Mouse (Mus musculus): ENCODE results near the gene Strbp. TPM values are rescaled to one million over a fixed set of nuclear protein-coding genes. Genes with fewer than 3 reads are reported as not detected.

Strbp gene
- total RNA-seq, 2 experiments from 2014 or later = 272 to 283 TPM

DNA sequence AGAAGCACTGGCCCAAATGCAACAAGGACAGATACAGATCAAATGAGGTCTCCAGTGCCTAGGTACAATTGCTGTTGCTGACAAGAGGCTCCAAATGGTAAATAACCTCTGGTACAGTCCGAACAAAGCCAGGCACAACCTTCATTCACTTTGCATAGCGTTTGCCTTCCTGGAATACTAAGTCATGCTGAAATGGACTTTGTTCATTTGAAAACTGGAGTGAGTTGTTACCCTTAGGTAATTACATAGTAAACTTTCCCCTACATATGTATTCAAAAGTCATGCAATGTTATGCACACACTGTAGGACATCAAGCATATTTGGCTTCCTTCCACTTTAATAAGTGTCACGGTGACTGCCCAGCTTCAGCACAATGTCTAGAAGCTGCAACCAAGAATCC, 5.2 kb upstream of the Strbp start:
- intact Hi-C loops (cut with DNase I) = no loop called here

DNA sequence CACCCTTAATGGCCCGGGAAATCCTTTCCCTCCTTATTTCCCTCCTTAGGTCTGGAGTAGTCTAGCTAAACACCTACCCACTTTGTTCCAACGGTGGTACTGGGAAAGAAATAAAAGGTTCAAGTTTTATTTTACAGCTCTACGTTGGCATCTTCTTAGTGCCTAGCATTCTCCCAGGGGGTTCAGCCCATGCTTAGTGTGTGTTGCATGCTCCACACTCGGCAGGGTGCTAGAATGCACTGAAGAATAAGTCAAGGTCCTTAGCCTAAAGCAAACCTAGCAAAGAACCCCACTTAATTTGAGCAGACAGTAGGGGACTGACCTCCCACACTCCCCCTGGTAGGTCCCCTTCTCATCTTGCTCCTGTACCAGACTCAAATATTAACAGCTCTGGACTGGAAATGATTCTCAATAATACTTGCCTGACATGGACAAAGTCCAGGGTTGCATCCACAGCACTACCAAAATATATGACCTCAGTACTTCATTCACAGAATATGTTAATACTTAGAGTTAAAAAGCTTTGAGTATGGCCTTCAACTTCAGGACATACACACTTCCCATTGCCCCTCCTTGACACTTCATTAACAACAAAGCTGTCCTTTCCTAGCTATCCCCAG, 592 bp upstream of the Strbp start:
- intact Hi-C loops (cut with DNase I) = no loop called here
- DNase-seq (ENCODE audit: low spot score in 2 of 2) = no peak

More for the DNA sequence above, 5.2 kb upstream of the Strbp start:
- DNase-seq (ENCODE audit: low spot score in 2 of 2) = no peak

DNA sequence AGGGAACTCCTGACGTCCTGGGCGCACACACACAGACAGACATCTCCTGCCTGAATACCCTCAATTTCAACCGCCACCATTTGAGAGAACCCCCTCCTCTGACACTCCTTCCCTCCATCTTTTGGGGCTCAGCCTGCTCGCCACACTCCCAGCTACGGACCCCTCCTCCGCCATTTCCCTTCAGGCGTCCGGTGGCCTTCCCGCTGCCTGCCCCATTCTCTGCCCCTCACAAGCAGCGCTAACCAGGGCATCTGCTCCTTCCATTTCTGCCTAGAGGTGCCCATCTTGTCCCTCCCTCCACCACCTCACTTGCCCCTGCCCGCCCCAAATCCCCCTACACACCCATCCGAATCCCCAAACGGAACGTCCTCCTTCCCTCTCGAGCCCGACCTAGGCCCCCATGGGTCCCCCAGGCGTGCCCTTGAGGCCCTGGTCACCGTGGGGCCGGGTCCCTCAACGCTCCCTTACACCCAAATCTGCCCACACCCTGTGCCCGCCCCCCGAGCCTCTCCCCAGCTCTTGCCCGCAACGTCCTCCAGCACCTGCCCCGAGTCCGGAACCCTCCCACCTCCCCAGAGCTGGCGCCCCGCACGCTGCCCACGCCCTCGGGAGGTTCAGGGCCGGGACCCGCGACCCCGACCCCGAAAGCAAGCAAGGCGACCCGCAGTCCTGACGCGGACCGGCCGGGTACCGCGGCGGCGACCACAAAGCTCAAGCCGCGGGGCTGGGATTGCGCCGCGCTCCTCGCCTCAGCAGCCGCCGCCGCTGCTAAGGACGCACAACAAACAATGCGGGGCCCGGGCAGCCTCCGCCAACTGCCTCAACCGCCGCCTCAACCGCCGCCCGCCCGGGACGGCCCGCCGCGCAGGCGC, 1.1 kb downstream of the Strbp start:
- no peak for DNase-seq (ENCODE audit: low spot score in 2 of 2)
- intact Hi-C loops (cut with DNase I) = loop anchor here (2.0 kb wide), 1 partner anchor 68 kb away; no protein-coding TSS in a partner anchor

DNA sequence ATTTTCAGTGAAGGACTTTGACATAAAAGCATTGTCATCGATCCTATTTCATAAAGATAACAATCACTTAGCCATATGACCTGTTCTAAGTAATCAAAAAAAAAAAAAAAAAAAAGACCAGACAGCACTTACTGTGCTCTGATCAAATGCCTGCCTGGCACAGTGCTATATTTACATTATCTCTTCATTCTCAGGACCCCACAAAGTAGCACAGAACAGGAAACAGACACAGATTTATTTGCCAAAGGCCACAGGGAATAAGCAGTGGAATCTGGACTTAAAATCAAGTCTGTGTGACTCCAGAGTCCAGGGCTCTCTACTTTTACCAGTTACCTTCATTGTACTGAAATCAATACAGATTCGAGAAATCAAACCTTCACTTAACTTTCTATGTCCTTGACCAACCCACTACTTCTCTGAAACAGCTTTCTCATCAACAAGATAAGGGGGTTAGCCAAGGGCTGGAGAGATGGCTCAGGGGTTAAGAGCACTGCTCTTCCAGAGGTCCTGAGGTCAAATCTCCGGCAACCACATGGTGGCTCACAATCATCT, 14.5 kb downstream of the Strbp start:
- intact Hi-C loops (cut with DNase I) = no loop called here
- DNase-seq (ENCODE audit: low spot score in 2 of 2) = no peak

DNA sequence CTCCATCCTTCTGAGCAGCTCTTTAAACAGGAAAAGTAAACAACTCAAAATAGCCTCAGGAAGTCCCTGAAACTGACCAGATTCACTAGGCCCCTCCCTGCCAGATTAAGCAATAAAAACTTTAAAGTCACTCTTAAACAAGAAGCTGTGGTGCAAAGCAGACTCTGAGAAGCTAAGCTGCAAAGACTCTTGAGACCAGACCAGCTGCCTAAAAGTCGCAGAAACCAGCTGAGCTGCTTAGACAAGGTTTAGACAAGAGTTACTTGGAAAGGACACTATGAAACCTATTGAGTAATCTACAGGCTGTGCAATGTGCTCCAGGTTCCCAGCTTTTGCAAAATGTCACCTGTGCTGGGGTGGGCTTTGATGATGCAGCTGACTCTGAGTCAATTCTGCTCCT, 16.6 kb downstream of the Strbp start:
- no peak for DNase-seq (ENCODE audit: low spot score in 2 of 2)
- intact Hi-C loops (cut with DNase I) = no loop called here

DNA sequence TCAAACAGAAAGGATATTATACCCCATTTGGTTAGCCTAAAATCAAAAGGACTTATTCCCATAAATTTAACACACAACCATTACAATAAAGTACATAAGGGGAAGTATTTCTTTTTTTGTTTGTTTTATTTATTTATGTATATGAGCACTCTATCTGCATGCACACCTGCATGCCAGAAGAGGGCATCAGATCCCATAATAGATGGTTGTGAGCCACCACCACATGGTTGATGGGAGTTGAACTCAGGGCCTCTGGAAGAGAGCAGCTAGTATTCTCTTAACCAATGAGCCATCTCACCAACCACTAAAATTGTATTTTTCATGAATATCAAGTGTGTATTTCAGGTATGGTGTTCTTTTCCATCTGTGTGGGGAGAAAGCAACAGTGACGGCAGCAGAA, 18.8 kb downstream of the Strbp start:
- intact Hi-C loops (cut with DNase I) = no loop called here
- no peak for DNase-seq (ENCODE audit: low spot score in 2 of 2)

DNA sequence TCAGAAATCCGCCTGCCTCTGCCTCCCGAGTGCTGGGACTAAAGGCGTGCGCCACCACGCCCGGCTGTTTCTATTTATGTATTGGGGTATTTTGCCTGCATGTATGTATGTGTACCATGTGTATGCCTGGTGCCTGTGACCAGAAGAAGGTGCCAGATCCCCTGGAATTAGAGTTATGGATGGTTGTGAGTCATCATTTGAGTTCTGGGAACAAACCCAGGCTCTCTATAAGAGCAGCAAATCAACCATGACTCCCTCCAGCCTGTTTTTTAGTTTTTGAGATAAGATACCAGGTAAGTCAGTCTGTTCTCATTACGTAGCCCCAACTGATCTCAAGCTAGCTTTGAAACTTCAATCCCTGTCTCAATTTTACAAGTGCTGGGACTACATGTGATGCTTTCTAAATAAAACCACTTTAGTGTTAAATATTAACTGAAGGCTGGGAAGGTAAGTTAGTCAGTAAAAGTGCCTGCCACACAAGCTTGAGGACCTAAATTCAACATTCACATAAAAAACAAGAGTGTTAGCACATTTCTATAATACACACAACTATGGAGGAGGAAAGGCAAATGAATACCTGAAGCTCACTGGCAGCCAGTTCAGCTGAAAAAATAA, 21.4 kb downstream of the Strbp start:
- no peak for DNase-seq (ENCODE audit: low spot score in 2 of 2)
- intact Hi-C loops (cut with DNase I) = no loop called here

DNA sequence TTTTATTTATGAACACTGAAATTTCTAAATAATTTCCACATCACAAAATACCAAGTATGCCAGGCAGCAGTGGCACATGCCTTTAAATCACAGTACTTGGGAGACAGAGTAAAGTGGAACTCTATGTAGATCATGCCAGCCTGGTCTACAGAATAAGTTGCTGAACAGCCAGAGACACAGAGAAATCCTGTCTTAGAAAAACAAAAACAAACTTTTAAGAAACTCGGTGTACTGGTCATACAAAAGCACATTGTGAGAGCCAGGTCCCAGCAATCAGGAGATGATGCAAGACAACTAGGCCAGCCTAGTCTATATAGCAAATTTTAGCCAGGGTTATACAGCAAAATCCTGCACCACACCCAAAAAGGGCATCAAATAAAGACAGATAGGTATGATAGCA, 52.6 kb downstream of the Strbp start:
- DNase-seq (ENCODE audit: low spot score in 2 of 2) = no peak
- intact Hi-C loops (cut with DNase I) = no loop called here

DNA sequence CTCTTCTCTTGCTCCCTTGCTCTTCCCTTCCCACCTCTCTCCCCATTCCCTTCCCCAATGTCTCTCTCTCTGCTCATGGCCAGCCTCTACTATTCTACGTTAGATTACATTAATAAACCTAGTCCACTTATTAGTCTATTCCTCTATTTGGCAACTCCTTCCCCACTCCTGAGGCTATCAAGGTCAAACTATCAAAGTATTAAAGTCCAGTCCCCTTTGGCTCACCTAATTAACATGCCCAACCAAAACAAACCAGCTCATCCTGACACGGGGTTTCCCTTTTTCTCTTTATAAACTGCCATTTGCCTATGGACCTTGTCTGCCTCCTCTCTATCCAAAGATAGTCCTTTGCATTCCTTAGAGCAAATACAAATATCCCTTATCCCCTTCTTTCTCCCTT, 54.1 kb downstream of the Strbp start:
- intact Hi-C loops (cut with DNase I) = no loop called here
- DNase-seq (ENCODE audit: low spot score in 2 of 2) = no peak

DNA sequence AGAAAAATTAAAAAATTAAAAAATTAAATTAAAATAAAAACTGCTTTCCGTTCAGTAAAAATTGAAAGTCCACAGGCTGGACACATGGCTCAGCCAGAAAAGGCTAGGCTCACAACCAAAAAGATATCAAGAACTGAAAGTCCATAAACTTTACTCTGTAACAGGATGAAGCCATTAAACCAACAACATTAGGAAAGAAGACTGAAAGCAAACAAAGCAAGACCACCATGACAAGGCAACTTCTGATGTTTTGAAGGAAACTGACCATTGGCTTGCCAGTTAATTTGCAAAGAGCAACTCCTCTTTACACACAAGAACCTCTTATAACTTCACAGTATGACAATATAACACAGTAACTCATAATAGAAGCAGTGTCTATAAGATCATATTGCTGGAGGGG, 54.7 kb downstream of the Strbp start:
- intact Hi-C loops (cut with DNase I) = no loop called here
- DNase-seq (ENCODE audit: low spot score in 2 of 2) = no peak

DNA sequence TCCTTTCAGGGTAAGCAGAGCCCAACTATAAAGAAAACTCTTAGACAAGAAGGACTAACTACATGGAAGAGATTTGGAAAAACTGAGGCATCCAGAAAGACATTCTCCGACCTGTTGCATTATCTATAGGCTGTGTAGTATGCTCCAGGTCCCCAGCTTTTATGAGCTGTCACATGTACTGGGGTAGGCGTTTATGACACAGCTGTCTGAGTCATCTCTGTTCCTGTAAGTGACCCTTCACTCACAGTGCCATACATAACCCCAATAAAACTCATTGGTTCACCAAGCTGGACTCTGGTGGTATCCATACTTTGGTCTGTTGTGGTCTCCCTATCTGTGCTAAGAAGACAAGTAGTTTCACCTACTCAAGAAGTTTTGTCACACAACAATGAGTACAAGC, 80.3 kb downstream of the Strbp start:
- DNase-seq (ENCODE audit: low spot score in 2 of 2) = no peak
- intact Hi-C loops (cut with DNase I) = no loop called here

DNA sequence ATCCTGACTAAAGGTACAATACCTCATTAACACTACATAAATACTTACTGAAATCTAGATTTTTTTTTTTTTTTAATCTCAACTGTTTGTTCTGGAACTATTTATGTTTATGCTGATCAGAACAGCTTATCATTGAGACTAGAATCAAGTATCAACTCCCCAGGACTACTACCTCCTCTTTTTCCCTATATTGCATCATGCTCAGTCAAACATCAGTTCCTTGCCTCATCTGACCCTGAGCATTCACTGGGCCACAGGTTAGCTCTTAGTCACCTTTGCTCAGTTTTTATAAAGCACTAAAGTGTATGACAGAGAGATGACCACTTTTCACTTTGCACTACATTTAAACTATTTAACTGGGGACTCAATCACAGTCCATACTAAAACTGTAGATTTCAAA, 115.7 kb downstream of the Strbp start:
- intact Hi-C loops (cut with DNase I) = no loop called here

DNA sequence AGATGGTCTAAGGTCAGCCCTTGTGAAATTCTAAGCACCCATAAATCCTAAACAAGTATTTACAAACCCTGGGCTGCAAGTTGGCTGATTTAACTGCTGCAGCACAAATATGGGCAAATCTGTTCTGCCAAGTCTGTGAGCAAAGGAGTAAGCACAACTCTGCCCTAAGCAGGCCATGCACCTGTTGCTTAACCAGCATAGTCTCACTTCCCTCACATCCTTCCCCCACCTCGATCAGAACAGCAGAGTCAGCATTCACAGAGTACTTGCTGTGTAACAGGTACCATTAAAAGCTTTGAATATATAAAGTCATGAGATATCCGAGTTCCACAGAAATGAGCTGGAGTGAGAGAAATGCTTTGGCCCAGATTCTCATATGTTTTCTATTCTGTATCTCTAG, 125.5 kb downstream of the Strbp start:
- DNase-seq (ENCODE audit: low spot score in 2 of 2) = no peak
- intact Hi-C loops (cut with DNase I) = loop anchor here (5.0 kb wide), 1 partner anchor 189 kb away; no protein-coding TSS in a partner anchor

More for the DNA sequence above, 115.7 kb downstream of the Strbp start:
- no peak for DNase-seq (ENCODE audit: low spot score in 2 of 2)

DNA sequence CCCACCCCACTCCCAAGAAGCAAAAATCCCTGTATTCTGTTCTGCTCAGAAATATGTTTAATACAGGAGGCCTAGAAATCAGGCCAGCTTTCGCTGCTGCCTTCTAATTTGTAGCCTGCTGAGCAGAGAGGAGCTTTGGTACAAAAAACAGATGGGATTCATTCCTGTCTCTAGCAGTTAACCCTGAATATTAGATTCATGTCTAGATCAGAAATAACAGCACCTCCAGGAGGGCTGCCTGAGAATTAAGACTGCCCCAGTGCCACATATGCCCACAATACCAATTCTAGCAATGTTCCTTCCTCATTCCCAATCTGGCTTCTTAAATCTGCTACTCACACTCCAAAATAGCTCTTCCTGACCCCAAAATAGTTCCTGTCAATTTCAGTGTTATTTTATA, 127.0 kb downstream of the Strbp start:
- peak in 1 of 2 experiments; percentile 37 for DNase-seq (ENCODE audit: low spot score in 2 of 2)
- intact Hi-C loops (cut with DNase I) = loop anchor here (5.0 kb wide), 1 partner anchor 191 kb away; no protein-coding TSS in a partner anchor

DNA sequence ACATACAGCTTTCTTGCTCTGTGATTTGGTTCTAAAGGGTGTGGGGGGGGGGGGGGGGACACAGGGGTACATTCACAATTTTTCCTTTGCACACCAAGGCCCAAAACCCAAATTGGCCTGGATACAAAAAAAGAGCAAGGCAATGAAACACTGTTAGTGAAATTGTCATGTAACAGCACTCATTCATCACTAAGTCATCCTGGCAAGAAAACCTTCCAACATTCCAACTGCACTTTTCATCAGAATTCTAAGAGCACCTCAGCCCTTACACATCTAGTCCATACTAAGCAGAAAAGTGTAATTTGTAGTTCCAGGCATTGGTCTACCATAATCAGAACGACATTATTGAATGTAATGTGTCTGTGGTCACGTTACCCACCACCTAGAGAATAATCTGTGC, 131.5 kb downstream of the Strbp start:
- no peak for DNase-seq (ENCODE audit: low spot score in 2 of 2)
- intact Hi-C loops (cut with DNase I) = no loop called here

DNA sequence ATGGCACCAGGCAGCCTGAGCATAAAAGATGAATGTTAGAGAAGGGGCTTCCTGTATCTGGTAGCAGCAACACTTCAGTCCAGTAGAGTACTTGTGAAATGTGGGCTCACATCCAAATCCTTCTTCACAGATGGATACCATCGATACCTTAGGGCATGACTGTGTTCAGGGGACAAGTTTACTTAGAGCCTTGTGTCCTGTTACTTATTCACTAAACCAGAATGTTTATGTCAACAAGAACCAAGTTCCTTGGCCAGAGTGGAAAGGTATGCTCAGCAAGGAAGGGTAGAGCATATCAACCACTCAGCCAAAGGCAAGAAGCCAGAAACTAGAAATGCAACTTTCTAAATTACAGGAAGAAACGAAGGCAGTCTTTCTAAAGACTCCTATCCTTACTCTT, 133.0 kb downstream of the Strbp start:
- intact Hi-C loops (cut with DNase I) = no loop called here
- no peak for DNase-seq (ENCODE audit: low spot score in 2 of 2)

DNA sequence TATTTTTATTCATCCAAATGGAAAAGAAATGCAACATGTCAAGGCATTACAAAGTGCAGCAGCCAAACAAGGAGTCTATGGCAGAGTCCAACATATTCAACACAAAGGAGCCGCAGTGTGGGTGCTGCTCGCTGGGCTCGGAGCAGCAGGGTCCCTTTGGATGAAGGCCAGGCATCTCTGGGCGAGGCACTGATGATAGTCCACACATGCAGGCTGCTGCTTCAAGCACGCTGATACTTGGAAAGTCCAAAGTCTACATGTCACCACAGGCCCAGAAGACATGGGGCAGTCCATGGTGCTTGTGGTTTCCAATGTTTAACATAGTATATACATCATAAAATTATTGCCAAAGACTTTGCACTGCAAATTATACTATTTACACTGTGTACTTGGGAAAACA, 133.8 kb downstream of the Strbp start:
- DNase-seq (ENCODE audit: low spot score in 2 of 2) = no peak
- intact Hi-C loops (cut with DNase I) = no loop called here

DNA sequence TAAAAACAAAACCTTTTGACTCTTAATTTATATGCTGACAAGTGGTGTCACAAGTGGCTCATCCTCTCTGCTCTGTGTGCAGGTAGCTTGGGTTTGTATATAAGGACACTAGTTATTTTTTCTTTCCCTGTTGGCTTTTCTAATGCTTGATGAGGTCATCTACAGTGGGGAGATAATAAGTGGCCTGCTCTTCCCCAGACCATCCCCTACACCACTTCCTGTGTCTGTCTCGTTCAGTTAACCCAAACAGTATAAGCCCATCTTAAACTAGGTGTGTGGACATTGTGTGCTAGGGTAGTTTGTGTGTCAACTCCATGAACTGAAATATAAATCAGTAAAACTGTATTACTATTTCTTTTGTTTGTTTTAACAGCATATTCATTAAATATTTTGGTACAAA, 137.6 kb downstream of the Strbp start:
- DNase-seq (ENCODE audit: low spot score in 2 of 2) = no peak
- intact Hi-C loops (cut with DNase I) = no loop called here

DNA sequence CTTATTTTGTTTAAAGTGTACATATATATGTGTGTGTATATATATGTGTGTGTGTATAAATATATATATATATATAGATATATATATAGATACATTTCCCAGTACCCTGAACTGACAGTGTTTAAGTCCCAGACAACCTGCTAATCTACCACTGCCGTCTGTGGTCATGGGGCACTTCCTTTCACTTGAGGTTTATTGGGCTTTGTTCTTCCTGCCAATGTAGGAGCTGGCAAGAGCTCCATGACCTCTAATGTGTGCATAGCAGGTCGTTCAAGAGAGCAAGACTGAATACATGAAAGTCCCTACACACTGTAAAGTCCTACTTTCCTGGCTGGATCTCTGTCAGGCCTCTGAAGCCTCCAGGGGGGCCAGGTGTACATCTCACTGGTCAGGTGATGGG, 138.1 kb downstream of the Strbp start:
- intact Hi-C loops (cut with DNase I) = no loop called here
- DNase-seq (ENCODE audit: low spot score in 2 of 2) = no peak

DNA sequence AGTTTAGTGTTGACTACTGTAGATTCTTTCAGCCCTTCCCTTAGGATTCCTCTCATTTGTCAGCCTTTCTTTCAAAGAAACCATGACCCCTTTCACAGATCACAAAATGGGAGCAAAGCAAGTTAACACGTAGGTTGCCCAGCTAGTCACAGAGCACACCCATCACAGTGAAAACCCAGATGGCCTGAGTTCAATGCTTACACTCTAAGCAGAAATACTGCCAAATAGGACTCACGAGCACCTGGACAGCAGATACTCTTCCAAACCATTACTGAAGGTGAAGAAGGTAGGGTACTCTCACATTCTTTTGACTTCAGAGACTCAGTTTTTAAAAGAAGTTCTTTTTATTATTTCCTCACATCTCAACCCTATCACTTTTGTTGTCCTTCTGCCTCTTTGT, 147.3 kb downstream of the Strbp start:
- DNase-seq (ENCODE audit: low spot score in 2 of 2) = no peak
- intact Hi-C loops (cut with DNase I) = no loop called here
